Mouse (Mus musculus): ENCODE measurements around the gene Clstn3.
"Not testable (repeated sequence)": the region's sequence is repeated elsewhere in the genome, so short reads cannot be mapped to it uniquely, and the experiment has no call there.

The Clstn3 gene

DNA sequence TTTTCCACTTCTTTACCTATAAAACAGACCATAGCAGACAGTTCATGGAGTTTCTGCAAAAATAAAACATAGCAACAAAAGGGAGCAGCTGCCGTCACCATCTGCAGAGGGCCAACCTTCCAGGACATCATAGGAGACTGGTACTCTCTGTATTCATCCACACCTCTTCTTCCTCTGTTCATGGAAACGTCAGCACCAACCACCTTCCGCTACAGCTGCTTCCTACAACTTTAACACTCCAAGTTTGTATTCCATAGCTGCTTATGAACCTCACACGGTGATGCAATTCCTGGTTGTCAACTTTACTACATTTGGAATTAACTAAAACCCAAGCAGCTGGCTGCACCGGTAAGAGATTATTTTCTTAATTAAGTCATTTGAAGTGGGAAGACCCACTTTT, 56.2 kb downstream of the Clstn3 start:
- no peak for DNase-seq

DNA sequence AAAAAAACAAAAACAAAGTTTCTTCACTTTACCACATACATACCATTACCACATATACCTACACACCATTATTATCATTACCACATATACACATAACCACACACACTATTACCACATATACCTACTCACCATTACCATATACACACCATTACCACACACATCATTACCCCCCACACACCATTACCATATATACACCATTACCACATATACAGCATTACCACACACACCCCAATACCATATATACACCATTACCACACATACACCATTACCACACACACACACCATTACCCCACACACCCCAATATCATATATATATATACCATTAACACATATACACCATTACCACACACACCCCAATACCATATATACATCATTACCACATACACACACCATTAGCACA, 57.4 kb downstream of the Clstn3 start:
- no peak for DNase-seq

DNA sequence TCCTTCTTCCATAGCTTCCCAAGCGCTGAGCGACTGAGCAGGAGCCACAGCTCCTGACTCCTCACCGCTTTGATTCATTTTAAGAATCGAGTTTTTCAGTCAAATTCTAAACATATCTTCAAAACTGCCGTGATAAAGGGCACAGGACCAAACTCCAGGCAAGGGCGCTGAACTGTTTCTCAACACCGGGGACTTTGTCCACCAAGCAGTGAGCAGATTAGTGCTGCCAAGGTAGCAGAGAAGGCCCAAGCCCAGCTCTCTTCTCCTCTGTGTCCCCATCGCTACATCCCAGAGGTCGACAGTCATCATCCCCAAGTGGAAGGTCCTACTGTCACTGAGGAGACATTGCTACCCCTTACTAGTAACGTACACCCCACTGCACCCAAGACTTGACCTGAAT, 58.3 kb downstream of the Clstn3 start:
- no peak for DNase-seq

DNA sequence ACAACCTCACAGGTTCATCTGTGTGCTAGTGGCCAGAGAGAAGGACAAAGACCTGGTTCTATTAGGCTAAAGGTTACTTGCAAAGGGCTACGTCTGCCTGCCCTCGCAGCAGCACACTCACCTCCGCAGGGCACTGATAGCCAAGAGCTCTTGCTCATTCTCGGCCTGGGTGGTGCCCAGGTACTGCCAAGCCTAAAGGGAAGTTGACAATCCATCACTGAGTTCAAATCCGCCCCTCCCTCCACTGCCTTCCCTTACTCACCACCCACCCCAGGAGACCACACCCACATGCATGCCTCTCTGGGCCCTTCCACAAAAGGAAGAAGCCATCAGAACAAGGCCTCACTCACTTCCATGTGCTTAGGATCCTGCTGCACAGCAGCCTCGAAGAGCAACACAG, 64.9 kb downstream of the Clstn3 start:
- no peak for DNase-seq

DNA sequence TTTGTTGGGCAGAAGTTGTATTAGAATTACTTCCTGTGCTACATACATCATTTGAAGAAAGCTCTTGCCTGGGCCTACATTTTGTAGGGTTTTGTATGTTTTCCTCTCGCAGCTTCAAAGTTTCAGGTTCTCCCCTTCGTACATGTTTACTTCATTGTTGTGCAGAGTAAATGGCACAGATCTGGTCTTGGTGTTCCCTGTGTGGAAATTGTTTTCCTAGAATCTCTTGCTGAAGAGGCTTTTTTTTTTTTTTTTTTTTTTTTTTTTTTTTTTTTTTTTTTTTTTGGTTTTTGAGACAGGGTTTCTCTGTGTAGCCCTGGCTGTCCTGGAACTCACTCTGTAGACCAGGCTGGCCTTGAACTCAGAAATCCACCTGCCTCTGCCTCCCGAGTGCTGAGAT, 69.6 kb downstream of the Clstn3 start:
- DNase-seq: not testable (repeated sequence)
